Mouse (Mus musculus): ENCODE results near the gene Tfe3. TPM values are rescaled to one million over a fixed set of nuclear protein-coding genes. Genes with fewer than 3 reads are reported as not detected.

Gene Tfe3
- total RNA-seq, 1 experiment: 32.3 TPM

- peaks cover 2 to 9% of the 10 kb centered on the region in 2 experiments; a peak in 2 of 4 replicates for H3K4me1 ChIP-seq (ENCODE audit: control insufficient read depth in 2 of 2, insufficient read depth in 2 of 2, low read length in 2 of 2, poor library complexity in 1 of 2)
- no peaks in the 10 kb centered on the region for H3K9me3 ChIP-seq (ENCODE audit: control insufficient read depth, insufficient read depth, low read depth, low read length)
- no peak for DNase-seq (ENCODE audit: low read depth, low spot score)
- peak overlapping the region; percentile 88 to 93 for H3K4me3 ChIP-seq (ENCODE audit: insufficient read depth in 1 of 2, low read depth in 1 of 2, low read length in 2 of 2, poor library complexity in 1 of 2, severe bottlenecking in 1 of 2)
- peaks cover 28% of the 10 kb centered on the region for H3K36me3 ChIP-seq (ENCODE audit: control insufficient read depth, insufficient read depth, low read length, poor library complexity, severe bottlenecking)
- H3K27ac ChIP-seq (ENCODE audit: insufficient read depth, low read depth, low read length, poor library complexity, severe bottlenecking): peak overlapping the region; percentile 95
- in situ Hi-C loops (cut with MboI; ENCODE audit: low sequenced_read_pairs in 2 of 2, unreplicated experiment in 2 of 2): no loop called here
- peak overlapping the region; percentile 88 for H3K9ac ChIP-seq (ENCODE audit: insufficient read depth, low read depth, low read length, poor library complexity, severe bottlenecking)
- TF ChIP-seq HCFC1 (IDR thresholded peaks at IDR 0.05; ENCODE audit: borderline replicate concordance, insufficient read depth, low read length): no peak
- no peak for TF ChIP-seq CHD2 (IDR thresholded peaks at IDR 0.05; ENCODE audit: low read depth, low read length)
- no peak for TF ChIP-seq MAFK (IDR thresholded peaks at IDR 0.05; ENCODE audit: insufficient read depth, low read depth, low read length)
- no peak for TF ChIP-seq ZC3H11A (IDR thresholded peaks at IDR 0.05; ENCODE audit: borderline replicate concordance, low read depth, low read length)
- TF ChIP-seq ZNF384 (IDR thresholded peaks at IDR 0.05; ENCODE audit: low read depth, low read length): no peak
These were observed 1.5 kb downstream of the Tfe3 start for GRCm38 (mm10) chrX:7763631-7764393.

- TF ChIP-seq HCFC1 (IDR thresholded peaks at IDR 0.05; ENCODE audit: borderline replicate concordance, insufficient read depth, low read length) (no peak), ZC3H11A (IDR thresholded peaks at IDR 0.05; ENCODE audit: borderline replicate concordance, low read depth, low read length) (no peak), CHD2 (IDR thresholded peaks at IDR 0.05; ENCODE audit: low read depth, low read length) (0 out of 2 replicates have a peak, but pooled peaks have one; percentile 8)
- DNase-seq (ENCODE audit: low read depth, low spot score): peak; percentile 59
- H3K9me3 ChIP-seq (ENCODE audit: control insufficient read depth, insufficient read depth, low read depth, low read length): no peaks in the 10 kb centered on the region
- in situ Hi-C loops (cut with MboI; ENCODE audit: low sequenced_read_pairs in 2 of 2, unreplicated experiment in 2 of 2): no loop called here
- H3K4me1 ChIP-seq (ENCODE audit: control insufficient read depth in 2 of 2, insufficient read depth in 2 of 2, low read length in 2 of 2, poor library complexity in 1 of 2): peaks cover 2 to 9% of the 10 kb centered on the region in 2 experiments; a peak in 2 of 4 replicates
- H3K4me3 ChIP-seq (ENCODE audit: insufficient read depth in 1 of 2, low read depth in 1 of 2, low read length in 2 of 2, poor library complexity in 1 of 2, severe bottlenecking in 1 of 2): peak overlapping the region; percentile 88 to 93
- H3K36me3 ChIP-seq (ENCODE audit: control insufficient read depth, insufficient read depth, low read length, poor library complexity, severe bottlenecking): peaks cover 34% of the 10 kb centered on the region
- H3K27ac ChIP-seq (ENCODE audit: insufficient read depth, low read depth, low read length, poor library complexity, severe bottlenecking): peak overlapping the region; percentile 95
- peak overlapping the region; percentile 88 for H3K9ac ChIP-seq (ENCODE audit: insufficient read depth, low read depth, low read length, poor library complexity, severe bottlenecking)
These were observed 2.4 kb downstream of the Tfe3 start for GRCm38 (mm10) chrX:7764657-7765280.

GRCm38 (mm10) chrX:7765281-7765670 is 2.9 kb downstream of the Tfe3 start:
- Histone ChIP-seq H3K4me3 (ENCODE audit: insufficient read depth in 1 of 2, low read depth in 1 of 2, low read length in 2 of 2, poor library complexity in 1 of 2, severe bottlenecking in 1 of 2) (peak overlapping the region; percentile 88 to 93), H3K27ac (ENCODE audit: insufficient read depth, low read depth, low read length, poor library complexity, severe bottlenecking) (peak overlapping the region; percentile 95), H3K4me1 (ENCODE audit: control insufficient read depth in 2 of 2, insufficient read depth in 2 of 2, low read length in 2 of 2, poor library complexity in 1 of 2) (peaks cover 2 to 9% of the 10 kb centered on the region in 2 experiments; a peak in 2 of 4 replicates), H3K9ac (ENCODE audit: insufficient read depth, low read depth, low read length, poor library complexity, severe bottlenecking) (peak overlapping the region; percentile 70), H3K36me3 (ENCODE audit: control insufficient read depth, insufficient read depth, low read length, poor library complexity, severe bottlenecking) (peaks cover 38% of the 10 kb centered on the region), H3K9me3 (ENCODE audit: control insufficient read depth, insufficient read depth, low read depth, low read length) (no peaks in the 10 kb centered on the region)
- in situ Hi-C loops (cut with MboI; ENCODE audit: low sequenced_read_pairs in 2 of 2, unreplicated experiment in 2 of 2): no loop called here
- no peak for TF ChIP-seq ZC3H11A (IDR thresholded peaks at IDR 0.05; ENCODE audit: borderline replicate concordance, low read depth, low read length)
- TF ChIP-seq HCFC1 (IDR thresholded peaks at IDR 0.05; ENCODE audit: borderline replicate concordance, insufficient read depth, low read length): no peak
- no peak for TF ChIP-seq ZNF384 (IDR thresholded peaks at IDR 0.05; ENCODE audit: low read depth, low read length)
- TF ChIP-seq CHD2 (IDR thresholded peaks at IDR 0.05; ENCODE audit: low read depth, low read length): no peak
- no peak for TF ChIP-seq MAFK (IDR thresholded peaks at IDR 0.05; ENCODE audit: insufficient read depth, low read depth, low read length)
- no peak for DNase-seq (ENCODE audit: low read depth, low spot score)

DNA sequence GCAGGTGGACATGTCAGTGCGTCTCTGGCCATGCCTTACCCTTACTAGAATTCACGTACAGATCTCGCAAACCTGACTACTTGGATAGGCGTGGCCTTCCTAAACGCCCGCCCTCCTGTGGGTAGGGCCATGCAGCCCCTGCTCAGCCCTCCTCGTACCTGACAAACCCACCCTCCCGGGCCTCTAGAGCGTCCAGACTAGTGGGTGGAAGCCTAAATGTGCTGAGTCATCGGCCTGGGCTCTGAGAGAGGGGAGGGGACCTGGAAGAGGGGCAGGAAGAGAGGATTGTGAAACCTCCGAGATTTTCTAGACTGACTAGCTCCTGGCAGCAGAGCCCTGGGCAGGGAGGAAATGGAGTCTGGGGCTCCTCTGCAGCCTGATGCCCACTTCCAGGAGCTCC is 3.4 kb downstream of the Tfe3 start:
- TF ChIP-seq ZNF384 (IDR thresholded peaks at IDR 0.05; ENCODE audit: low read depth, low read length) (no peak), MAFK (IDR thresholded peaks at IDR 0.05; ENCODE audit: insufficient read depth, low read depth, low read length) (peak; percentile 99), ZC3H11A (IDR thresholded peaks at IDR 0.05; ENCODE audit: borderline replicate concordance, low read depth, low read length) (no peak), HCFC1 (IDR thresholded peaks at IDR 0.05; ENCODE audit: borderline replicate concordance, insufficient read depth, low read length) (no peak)
- Histone ChIP-seq H3K27ac (ENCODE audit: insufficient read depth, low read depth, low read length, poor library complexity, severe bottlenecking) (peak overlapping the region; percentile 95), H3K9me3 (ENCODE audit: control insufficient read depth, insufficient read depth, low read depth, low read length) (no peaks in the 10 kb centered on the region), H3K4me1 (ENCODE audit: control insufficient read depth in 2 of 2, insufficient read depth in 2 of 2, low read length in 2 of 2, poor library complexity in 1 of 2) (peaks cover 2 to 9% of the 10 kb centered on the region in 2 experiments; a peak in 2 of 4 replicates), H3K9ac (ENCODE audit: insufficient read depth, low read depth, low read length, poor library complexity, severe bottlenecking) (peak overlapping the region; percentile 77), H3K36me3 (ENCODE audit: control insufficient read depth, insufficient read depth, low read length, poor library complexity, severe bottlenecking) (peaks cover 42% of the 10 kb centered on the region), H3K4me3 (ENCODE audit: insufficient read depth in 1 of 2, low read depth in 1 of 2, low read length in 2 of 2, poor library complexity in 1 of 2, severe bottlenecking in 1 of 2) (peak overlapping the region; percentile 88 to 93)
- peak; percentile 85 for DNase-seq (ENCODE audit: low read depth, low spot score)
- in situ Hi-C loops (cut with MboI; ENCODE audit: low sequenced_read_pairs in 2 of 2, unreplicated experiment in 2 of 2): no loop called here
